Mouse (Mus musculus): ENCODE results near the gene Smad6.

The Smad6 gene

GRCm38 (mm10) chr9:63959129-63959932 lies 62.5 kb downstream of the Smad6 start:
- DNase-seq (ENCODE audit: low read depth) = no peak

DNA sequence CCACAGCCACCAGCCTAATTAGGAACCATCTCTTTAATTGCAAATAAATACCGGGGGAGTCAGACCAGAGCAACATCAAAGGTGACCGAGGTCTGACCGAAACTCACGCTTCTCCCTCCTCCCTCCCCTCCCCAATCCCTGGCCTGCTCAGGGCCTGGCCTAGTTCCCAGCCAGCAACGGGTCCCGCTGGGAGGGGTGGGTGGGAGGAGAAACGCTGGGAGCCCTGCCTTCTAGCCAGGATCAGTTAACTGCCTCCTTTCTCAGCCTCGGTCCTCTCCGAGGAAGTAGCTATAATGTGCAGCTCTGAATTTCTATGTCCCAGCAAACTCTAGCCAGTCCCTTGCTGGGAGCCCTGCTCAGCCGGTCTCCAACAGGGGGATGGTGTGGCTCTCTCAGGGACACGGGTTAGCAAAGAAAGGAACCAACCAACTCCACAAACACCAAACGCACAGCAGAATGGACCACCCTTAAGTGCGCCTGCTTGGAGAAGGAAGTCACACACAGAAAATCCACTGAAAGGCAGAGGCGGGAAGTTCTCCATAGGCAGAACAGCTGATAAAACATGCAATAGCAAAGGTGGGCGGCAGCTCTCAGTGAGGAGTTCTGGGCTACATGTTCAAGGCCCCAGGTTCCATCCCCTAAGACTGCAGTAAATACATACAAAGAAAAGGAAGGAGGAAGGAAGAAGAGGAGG lies 63.4 kb downstream of the Smad6 start:
- no peak for DNase-seq (ENCODE audit: low read depth)

- DNase-seq (ENCODE audit: low read depth) = no peak
These were observed 64.1 kb downstream of the Smad6 start for GRCm38 (mm10) chr9:63957647-63958185.

DNA sequence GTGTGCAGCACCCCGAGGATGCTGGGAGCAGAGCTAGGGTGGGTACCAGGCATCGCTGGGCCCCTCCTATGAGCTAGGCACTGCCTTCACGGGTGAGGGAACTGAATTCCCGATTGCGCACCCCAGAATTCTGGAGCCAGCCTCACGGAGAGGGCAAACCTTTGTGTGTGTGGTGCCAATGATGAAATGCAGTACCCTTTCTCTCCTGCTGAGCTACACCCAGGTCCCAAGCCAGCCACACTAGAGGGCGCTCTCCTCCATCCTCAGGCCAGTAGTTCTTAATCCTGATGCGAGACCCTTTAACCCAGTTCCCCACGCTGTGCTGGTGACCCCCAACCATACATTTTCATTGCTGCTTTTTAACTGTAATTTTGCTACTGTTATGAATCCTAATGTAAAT lies 65.8 kb downstream of the Smad6 start:
- DNase-seq (ENCODE audit: low read depth) = no peak

GRCm38 (mm10) chr9:63953691-63954090 lies 68.2 kb downstream of the Smad6 start:
- DNase-seq (ENCODE audit: low read depth) = no peak

- no peak for DNase-seq (ENCODE audit: low read depth)
These were observed 69.3 kb downstream of the Smad6 start for GRCm38 (mm10) chr9:63952591-63952990.

DNA sequence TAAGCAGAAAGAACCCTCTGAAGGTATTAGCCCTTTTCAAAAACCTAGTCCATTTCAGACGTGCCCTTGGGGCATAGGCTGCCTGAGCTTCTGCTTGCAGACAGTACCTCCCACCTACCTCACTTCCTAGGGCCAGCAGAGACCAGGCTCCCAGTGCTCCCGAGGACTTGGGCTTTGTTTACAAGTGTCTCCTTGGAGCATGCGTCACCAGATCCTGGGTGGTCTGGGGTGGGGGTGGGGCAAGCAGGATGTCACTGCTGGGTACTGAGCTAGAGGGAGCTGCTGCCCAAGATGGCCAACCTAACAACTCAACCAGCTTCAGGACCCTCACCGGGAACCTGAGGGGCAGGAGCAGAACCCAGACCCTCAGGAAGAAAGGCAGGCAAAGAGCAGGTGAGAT lies 71.5 kb downstream of the Smad6 start:
- no peak for DNase-seq (ENCODE audit: low read depth)

GRCm38 (mm10) chr9:63949393-63949792 lies 72.5 kb downstream of the Smad6 start:
- no peak for DNase-seq (ENCODE audit: low read depth)

- no peak for DNase-seq (ENCODE audit: low read depth)
These were observed 79.3 kb downstream of the Smad6 start for GRCm38 (mm10) chr9:63942608-63942982.

- peak; percentile 82 for DNase-seq (ENCODE audit: low read depth)
These were observed 79.9 kb downstream of the Smad6 start for GRCm38 (mm10) chr9:63941747-63942607.

DNA sequence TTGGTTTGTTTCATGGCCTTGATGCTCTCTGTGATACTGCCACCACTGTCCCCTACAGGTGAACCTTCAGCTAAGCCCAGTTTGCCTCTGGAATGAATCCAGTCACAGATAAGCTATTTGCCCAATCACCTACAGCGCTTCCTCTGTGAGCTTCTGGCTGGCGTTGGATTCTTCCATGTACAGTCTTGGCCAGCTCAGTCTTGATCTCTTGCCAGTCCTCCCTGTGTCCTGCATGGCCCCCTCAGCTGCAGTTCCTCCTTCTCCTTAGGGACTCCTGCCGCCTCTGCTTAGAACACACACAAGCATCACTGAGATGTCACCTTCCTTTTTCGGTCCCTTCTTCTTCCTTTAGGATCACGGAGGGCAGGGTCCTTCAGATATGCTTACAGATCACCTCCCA lies 85.6 kb downstream of the Smad6 start:
- DNase-seq (ENCODE audit: low read depth) = no peak

DNA sequence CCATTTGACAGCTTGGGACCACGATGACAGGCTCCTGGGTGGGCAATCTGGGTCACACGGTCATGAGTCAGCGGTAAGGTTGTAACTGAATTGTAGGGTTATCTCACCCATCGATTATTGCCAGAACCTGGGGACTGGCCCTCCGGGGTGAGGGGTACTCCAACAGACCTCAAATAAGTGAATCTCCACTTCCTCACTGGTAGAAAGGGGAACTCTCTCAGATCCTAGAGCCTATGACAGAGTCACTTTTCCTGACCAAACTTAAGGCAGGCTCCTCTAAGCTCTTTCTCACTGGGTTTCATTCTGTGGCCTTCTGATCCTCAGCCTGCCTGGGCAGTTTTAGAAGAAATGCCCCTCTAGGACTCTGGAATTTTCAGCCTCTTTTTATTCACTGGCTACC lies 88.8 kb downstream of the Smad6 start:
- DNase-seq (ENCODE audit: low read depth) = no peak

DNA sequence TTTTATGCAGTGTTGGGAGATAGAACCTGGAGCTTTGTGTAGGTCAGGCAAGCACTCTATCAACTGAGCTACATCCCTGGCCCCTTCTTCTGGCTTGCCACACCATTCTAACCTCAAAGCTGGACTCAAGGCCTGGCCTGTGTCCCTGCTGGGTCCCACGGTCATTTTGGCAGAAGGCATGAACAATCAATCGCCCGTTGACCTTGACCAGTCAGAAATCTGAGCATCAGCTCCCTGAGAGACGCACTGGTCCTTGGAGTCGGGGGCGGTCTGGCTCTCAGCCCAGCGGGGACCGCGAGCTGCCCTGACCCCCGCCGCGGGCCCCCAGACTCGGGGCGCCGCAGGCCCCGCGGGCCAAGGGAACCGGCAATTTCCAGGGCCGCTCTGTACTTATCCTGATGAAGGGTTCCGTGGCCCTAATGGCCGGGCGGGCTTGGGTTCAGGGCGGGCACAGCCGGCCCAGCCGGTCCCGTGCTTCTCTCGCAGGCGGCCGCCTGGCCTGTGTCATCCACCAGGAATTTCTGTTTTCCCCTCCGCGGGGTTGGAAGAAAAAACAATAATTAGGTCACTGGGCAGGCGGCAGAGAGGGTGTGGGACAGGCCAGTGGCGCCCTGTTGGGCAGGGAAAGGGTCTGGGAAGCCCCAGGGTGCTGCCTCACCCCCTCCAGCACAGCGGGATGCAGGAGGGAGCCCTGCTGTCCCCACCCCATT lies 94.4 kb downstream of the Smad6 start:
- peak; percentile 84 for DNase-seq (ENCODE audit: low read depth)

GRCm38 (mm10) chr9:63926377-63926776 lies 95.5 kb downstream of the Smad6 start:
- peak; percentile 54 for DNase-seq (ENCODE audit: low read depth)

- no peak for DNase-seq (ENCODE audit: low read depth)
These were observed 98.6 kb downstream of the Smad6 start for GRCm38 (mm10) chr9:63923190-63923717.

DNA sequence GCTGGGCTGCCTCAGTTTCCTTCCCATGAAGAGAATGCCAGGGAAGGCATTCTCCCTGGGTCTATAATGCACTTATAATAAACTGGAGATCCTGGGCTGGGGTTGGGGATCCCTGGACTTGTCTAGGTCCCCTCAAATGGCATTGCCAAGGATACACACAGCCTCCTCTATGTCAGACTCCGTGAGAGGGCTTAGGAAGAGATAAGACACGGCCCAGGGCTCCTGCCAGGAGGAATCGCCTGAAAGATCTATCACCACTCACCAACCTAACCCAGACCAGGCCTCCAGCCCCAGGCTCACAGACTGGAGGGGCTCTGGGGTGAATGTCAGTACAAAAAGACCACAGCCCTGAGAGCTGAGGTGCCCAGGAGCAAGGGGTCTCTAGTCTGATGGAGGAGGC lies 102.2 kb downstream of the Smad6 start:
- DNase-seq (ENCODE audit: low read depth) = no peak

- no peak for DNase-seq (ENCODE audit: low read depth)
These were observed 102.8 kb downstream of the Smad6 start for GRCm38 (mm10) chr9:63919001-63919555.

GRCm38 (mm10) chr9:63918245-63918644 lies 103.6 kb downstream of the Smad6 start:
- DNase-seq (ENCODE audit: low read depth) = peak; percentile 56

DNA sequence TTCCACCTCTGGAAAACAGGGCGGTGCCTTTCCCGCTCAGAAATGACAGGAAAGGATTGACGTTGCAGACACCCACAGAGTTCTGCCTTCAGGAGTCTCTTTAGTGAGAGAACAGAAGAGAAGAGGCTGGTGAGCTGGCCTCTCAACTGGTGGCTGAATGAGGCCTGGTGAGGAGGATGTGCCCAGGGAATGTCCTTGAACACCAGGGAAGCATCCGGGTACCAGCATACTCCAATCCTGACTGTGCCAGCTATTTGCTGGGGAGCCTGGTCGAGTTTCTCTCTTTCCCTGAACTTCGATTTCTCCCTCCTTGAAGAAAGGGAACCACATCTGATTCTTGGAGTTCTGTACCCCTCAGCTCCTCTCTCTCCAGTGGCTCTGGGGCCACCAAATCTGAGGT lies 105.4 kb downstream of the Smad6 start:
- DNase-seq (ENCODE audit: low read depth) = no peak

DNA sequence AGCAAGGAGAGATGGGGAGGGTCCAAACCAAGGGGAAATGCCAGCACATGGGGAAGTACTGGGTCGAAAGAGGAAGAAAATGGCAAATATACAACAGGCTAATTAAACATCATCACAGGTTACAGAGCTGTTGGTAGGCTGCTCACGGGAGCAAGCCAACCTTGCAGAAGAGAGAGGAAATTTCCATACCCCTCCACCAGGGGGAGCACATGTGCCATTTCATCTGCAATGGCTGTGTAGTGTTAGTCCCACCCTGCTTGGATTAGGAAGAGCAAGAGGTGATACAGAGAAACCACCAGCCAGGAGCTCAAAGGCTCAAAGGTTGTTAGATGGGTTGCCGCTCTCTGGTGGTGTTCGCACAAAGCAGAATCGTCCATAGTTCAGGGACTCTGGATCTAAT lies 105.9 kb downstream of the Smad6 start:
- DNase-seq (ENCODE audit: low read depth) = no peak

DNA sequence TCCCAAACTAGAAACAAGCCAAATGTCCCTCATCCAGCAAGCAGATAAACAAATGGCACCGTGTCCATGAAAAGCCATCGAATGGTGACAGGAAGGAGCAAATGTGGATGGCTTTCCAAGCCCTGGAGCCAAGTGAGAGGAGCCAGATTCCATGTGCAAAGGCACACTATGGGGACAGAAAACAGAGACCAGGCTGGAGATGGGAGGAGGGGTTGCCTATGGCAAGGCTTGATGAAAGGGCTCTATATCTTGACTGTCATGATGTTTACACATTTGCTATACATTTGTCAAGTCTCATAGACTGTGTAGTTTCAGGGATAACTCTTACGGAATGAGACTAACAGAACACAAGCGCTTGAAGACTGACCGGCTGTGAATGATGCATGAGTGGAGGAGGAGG lies 106.9 kb downstream of the Smad6 start:
- no peak for DNase-seq (ENCODE audit: low read depth)

Data from fibroblast of lung, adult 2 months (primary cell).